Mouse (Mus musculus): ENCODE results near the gene Zfp260. TPM values are rescaled to one million over a fixed set of nuclear protein-coding genes. Genes with fewer than 3 reads are reported as not detected.

Gene Zfp260
- total RNA-seq, 2 experiments from 2014 or later, result 33.5 to 39.2 TPM

DNA sequence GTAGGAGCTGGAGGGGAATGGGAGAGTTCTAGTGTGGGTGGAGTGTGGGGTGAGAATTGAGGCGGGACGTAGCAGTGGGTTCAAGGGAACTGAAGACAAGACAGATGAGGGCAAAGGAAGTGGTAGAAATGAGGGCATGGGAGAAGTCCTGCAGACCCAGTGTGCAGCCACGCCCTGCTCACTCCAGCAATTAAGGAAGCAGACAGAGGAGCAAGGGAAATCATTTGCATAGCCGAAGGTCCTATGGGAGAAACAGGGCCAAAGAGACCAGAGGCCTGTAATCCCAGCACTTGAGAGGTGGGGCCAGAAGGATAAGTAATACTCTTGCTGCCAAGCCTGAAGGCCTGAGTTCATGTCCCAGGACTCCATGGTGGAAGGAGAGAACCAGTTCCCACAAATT is 37.8 kb downstream of the Zfp260 start:
- Histone ChIP-seq H3K4me3 (no peak overlapping the region), H3K27ac (no peak overlapping the region)
- DNase-seq, result no peak
- intact Hi-C loops (cut with DNase I), result no loop called here
- TF ChIP-seq CTCF (IDR thresholded peaks at IDR 0.05), result no peak

DNA sequence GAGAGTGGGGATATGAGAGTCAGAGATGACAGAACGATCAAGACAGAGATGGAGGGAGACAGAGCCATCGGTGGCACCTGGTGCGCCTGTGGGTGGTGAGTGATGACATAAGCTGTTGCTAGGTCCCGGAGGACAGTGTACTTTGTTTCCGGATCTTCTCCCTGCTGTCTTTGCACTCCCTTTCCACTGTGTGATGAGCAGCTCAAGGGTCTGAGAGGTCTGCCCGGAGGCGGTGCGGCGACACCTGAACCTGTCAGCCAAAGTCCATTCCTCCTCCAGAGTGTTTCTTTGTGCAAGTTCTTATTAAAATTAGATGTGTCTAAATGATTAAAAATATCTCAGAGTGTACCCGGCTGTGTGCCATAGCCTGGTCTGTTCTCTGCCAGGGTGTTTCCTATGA is 42.2 kb downstream of the Zfp260 start:
- Histone ChIP-seq H3K4me3 (no peak overlapping the region), H3K27ac (no peak overlapping the region)
- TF ChIP-seq CTCF (IDR thresholded peaks at IDR 0.05), result no peak
- intact Hi-C loops (cut with DNase I), result no loop called here
- DNase-seq, result no peak

DNA sequence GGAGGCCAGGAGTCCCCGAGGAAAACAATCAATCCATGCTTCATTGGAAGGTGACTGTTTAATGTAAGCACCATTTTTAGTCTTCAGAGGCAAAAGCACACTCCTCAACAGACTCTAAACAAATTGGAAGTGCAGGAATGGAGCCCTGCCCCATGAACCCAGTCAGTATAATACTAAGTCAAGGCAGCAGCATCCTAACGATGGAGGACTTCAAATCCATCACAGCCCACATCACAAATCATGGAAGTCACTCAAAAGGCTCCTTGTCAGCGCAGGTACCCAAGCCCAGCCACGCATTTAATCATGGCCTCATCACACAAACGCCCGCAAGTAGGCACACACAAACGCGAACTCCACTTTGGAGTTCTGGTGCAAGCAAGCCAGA is 48.6 kb downstream of the Zfp260 start:
- intact Hi-C loops (cut with DNase I), result no loop called here
- DNase-seq, result no peak
- peak overlapping the region; percentile 68 for H3K4me3 ChIP-seq
- no peak overlapping the region for H3K27ac ChIP-seq
- no peak for TF ChIP-seq CTCF (IDR thresholded peaks at IDR 0.05)

DNA sequence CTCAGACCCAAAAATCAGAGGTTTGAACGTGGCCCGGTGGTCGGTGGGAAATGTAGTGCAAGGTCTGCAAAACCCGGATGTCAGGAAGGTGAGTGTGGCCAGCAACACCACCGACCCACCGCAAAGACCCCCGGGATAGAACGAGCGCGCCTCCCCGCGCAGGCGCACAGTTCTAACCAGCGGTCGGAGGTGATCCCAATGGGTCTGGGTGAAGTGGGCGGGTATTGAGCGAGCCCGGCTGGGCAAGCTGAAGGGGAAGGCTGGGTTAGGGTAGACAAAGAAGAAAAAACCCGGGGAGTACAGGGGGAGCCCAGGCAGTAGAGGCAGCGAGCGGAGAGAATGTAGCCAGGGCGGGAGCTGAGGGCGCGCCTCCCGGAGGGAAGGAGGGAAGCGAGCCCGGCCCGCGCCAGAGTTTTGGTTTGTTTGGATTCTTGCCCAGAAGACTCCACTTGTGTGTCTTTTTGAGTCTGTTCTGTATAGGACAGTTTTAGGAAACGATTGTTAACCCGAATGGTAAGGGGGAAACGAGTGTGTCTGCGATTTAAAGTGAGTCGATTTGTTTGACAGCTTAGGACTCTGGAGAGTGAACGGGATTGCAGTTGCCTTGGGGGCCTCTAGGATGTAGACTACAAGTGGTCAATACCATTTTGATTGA is 49.1 kb downstream of the Zfp260 start:
- peak; percentile 58 for DNase-seq
- H3K4me3 ChIP-seq, result peak overlapping the region; percentile 68
- intact Hi-C loops (cut with DNase I), result no loop called here
- no peak for TF ChIP-seq CTCF (IDR thresholded peaks at IDR 0.05)
- peak overlapping the region; percentile 31 for H3K27ac ChIP-seq

DNA sequence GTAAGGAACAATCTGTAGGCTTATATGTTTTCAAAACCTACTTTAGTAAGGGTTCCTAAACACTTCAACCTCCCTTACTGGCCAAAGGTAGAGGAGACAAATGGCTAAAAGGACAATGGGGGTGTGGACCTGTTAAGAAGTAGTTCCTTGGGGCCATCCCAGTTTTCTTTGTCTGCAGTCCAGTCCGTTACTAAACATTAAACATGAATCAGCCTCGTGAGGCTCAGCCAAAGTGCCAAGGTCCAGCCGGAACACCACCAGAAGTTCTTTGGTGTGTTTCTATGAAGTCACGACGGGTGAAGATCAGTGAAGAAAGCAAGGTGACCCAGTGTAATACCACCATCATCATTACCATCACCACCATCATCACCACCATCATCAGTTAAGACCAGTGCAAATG is 52.4 kb downstream of the Zfp260 start:
- intact Hi-C loops (cut with DNase I), result no loop called here
- no peak for DNase-seq
- H3K27ac ChIP-seq, result no peak overlapping the region
- no peak overlapping the region for H3K4me3 ChIP-seq
- no peak for TF ChIP-seq CTCF (IDR thresholded peaks at IDR 0.05)

DNA sequence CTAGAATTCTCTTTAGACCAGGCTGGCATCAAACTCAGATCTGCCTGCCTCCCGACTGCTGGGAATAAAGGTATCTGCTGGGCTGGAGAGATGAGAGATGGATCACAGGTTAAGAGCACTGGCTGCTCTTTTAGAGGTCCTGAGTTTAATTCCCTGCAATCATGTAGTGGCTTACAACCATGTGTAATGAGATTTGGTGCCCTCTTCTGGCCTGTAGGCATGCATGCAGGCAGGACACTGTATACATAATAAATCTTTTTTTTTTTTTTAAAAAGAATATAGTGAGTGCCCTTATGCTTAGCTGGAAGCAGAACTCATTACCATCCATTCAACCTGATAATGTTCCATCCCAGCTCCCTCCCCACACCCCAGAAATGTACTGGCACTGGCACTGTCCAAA is 59.5 kb downstream of the Zfp260 start:
- Histone ChIP-seq H3K27ac (no peak overlapping the region), H3K4me3 (no peak overlapping the region)
- intact Hi-C loops (cut with DNase I), result no loop called here
- TF ChIP-seq CTCF (IDR thresholded peaks at IDR 0.05), result no peak
- no peak for DNase-seq

DNA sequence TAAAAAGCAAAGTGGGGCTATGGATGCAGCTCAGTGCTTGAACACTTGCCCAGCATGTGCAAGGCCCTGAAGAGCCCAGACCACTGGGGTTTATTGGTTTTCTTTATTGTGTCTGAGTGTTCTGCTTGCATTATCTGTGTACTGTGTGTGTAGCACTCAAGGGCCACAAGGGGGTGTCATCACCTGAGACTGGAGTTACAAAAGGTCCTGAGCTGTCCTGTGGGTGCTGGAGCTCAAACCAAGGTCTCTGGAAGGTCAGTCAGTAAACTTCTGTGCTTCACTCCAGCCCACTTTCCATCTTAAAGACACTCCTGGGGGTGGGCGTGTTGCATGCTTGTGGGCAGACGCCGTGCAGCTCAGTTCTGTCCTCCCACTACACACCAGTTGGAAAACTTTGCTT is 60.9 kb downstream of the Zfp260 start:
- no peak overlapping the region for H3K4me3 ChIP-seq
- DNase-seq, result no peak
- TF ChIP-seq CTCF (IDR thresholded peaks at IDR 0.05), result no peak
- intact Hi-C loops (cut with DNase I), result no loop called here
- no peak overlapping the region for H3K27ac ChIP-seq

Small RNA genes within 50 kb of the gene (microRNA-seq; reads per million reads assigned to microRNA genes)
- gene Gm23368, result not detected

Other genes starting within 250 kb of the Zfp260 start
- gene Zfp940, start 241.1 kb upstream of the Zfp260 start, total RNA-seq (2021), result 1 to 10 TPM; 2.7 to 2.8 TPM
- gene Zfp420, start 234.8 kb upstream of the Zfp260 start, total RNA-seq (2021), result 1 to 10 TPM; 2.8 to 4.3 TPM
- 1 to 10 TPM; 8.6 to 8.8 TPM for gene Zfp27, start 188.2 kb upstream of the Zfp260 start, total RNA-seq (2021)
- 1 to 10 TPM; 5.5 to 8.0 TPM for gene Zfp383, start 186.6 kb upstream of the Zfp260 start, total RNA-seq (2021)
- gene Zfp74, start 140.7 kb upstream of the Zfp260 start, total RNA-seq (2021), result 1 to 10 TPM; 5.7 to 6.6 TPM
- 10 to 100 TPM; 12.8 to 16.1 TPM for gene Zfp568, start 110.8 kb upstream of the Zfp260 start, total RNA-seq (2021)
- 1 to 10 TPM; 1.8 to 2.1 TPM for gene Zfp14, start 43.4 kb upstream of the Zfp260 start, total RNA-seq (2021)
- gene Zfp82, start 21.9 kb upstream of the Zfp260 start, total RNA-seq (2021), result 1 to 10 TPM; 1.3 to 2.3 TPM
- under 1 TPM in 1 of 2 experiments, not detected in 1; 0.59 TPM for gene Gm26920, start 4.4 kb upstream of the Zfp260 start, total RNA-seq (2021)
- gene Zfp566, start 4.2 kb upstream of the Zfp260 start, total RNA-seq (2021), result 1 to 10 TPM; 1.2 to 3.4 TPM
- gene Zfp382, start 27.2 kb downstream of the Zfp260 start, total RNA-seq (2021), result 1 to 10 TPM; 1.1 to 1.3 TPM
- 10 to 100 TPM; 28.5 to 32.5 TPM for gene Zfp146, start 75.0 kb downstream of the Zfp260 start, total RNA-seq (2021)
- gene Cox7a1, start 89.4 kb downstream of the Zfp260 start, total RNA-seq (2021), result 1,000 to 10,000 TPM in 1 of 2 experiments, 100 to 1,000 TPM in 1; 850 to 1,151 TPM
- 100 to 1,000 TPM; 178 to 186 TPM for gene Capns1, start 104.0 kb downstream of the Zfp260 start, total RNA-seq (2021)
- 10 to 100 TPM; 62.1 to 68.0 TPM for gene Polr2i, start 137.2 kb downstream of the Zfp260 start, total RNA-seq (2021)
- gene Tbcb, start 137.5 kb downstream of the Zfp260 start, total RNA-seq (2021), result 10 to 100 TPM; 29.8 to 31.5 TPM
- not detected for gene Ovol3, start 140.9 kb downstream of the Zfp260 start, total RNA-seq (2021)
- under 1 TPM in 1 of 2 experiments, not detected in 1; 0.26 TPM for gene Thap8, start 185.3 kb downstream of the Zfp260 start, total RNA-seq (2021)
- 1 to 10 TPM; 1.7 to 3.0 TPM for gene Wdr62, start 185.6 kb downstream of the Zfp260 start, total RNA-seq (2021)
- gene Clip3, start 197.0 kb downstream of the Zfp260 start, total RNA-seq (2021), result 1 to 10 TPM; 5.5 to 5.8 TPM
- 10 to 100 TPM; 21.0 to 22.9 TPM for gene Alkbh6, start 213.9 kb downstream of the Zfp260 start, total RNA-seq (2021)
- gene Syne4, start 220.0 kb downstream of the Zfp260 start, total RNA-seq (2021), result 1 to 10 TPM; 1.8 to 2.1 TPM
- gene E130208F15Rik, start 227.0 kb downstream of the Zfp260 start, total RNA-seq (2021), result under 1 TPM; 0.36 to 0.42 TPM
- gene Sdhaf1, start 229.1 kb downstream of the Zfp260 start, total RNA-seq (2021), result 1 to 10 TPM; 5.9 to 6.9 TPM